Mouse (Mus musculus) MEL (cell line): ENCODE measurements around the gene Kctd13. TPM values are rescaled to one million over a fixed set of nuclear protein-coding genes. Genes with fewer than 3 reads are reported as not detected.

Experiments
- DNase-seq: peaks from one replicate; pipeline ENCODE4 v3.0.0; 2011; ENCODE audit warnings: low read depth, low spot score
- H3K27ac ChIP-seq: 2 replicates; pipeline ENCODE4 v1.5.1; 2012; ENCODE audit warnings: low read depth, mild to moderate bottlenecking, control low read depth, low read length, moderate library complexity; ENCODE audit not compliant: control insufficient read depth
- H3K27me3 ChIP-seq, 2 experiments: fragments of 150-350 bp in 1 of 2; sonication (generic) in 1 of 2; 2 replicates each; pipeline ENCODE4 v1.6.1; 2012; ENCODE audit warnings: low read length in 2 of 2, mild to moderate bottlenecking in 2 of 2, improper control_type of control experiment in 1 of 2, moderate library complexity in 1 of 2; ENCODE audit not compliant: insufficient read depth in 2 of 2, control insufficient read depth in 1 of 2
- H3K36me3 ChIP-seq, 2 experiments: 2 replicates each; pipeline ENCODE4 v1.6.1; 2012 to 2014; ENCODE audit warnings: low read length in 2 of 2, improper control_type of control experiment in 1 of 2, inconsistent platforms in 1 of 2, mild to moderate bottlenecking in 1 of 2; ENCODE audit not compliant: insufficient read depth in 2 of 2, control insufficient read depth in 1 of 2
- H3K4me1 ChIP-seq, 2 experiments: fragments of 150-350 bp in 1 of 2; sonication (generic) in 1 of 2; 2 replicates each; pipeline ENCODE4 v1.6.1; 2012; ENCODE audit warnings: low read length in 2 of 2, improper control_type of control experiment in 1 of 2, mild to moderate bottlenecking in 1 of 2; ENCODE audit not compliant: insufficient read depth in 2 of 2, control insufficient read depth in 1 of 2
- H3K4me3 ChIP-seq, 2 experiments: fragments of 150-350 bp in 1 of 2; sonication (generic) in 1 of 2; 2 replicates each; pipeline ENCODE4 v1.5.1; 2012; ENCODE audit warnings: low read depth in 2 of 2, low read length in 2 of 2, mild to moderate bottlenecking in 2 of 2, moderate library complexity in 2 of 2, control low read depth in 1 of 2, improper control_type of control experiment in 1 of 2; ENCODE audit not compliant: control insufficient read depth in 1 of 2, insufficient read depth in 1 of 2
- H3K79me2 ChIP-seq: 2 replicates; pipeline ENCODE4 v1.6.1; 2012; ENCODE audit warnings: mild to moderate bottlenecking, low read length, moderate library complexity; ENCODE audit not compliant: control insufficient read depth, poor library complexity, insufficient read depth
- H3K9ac ChIP-seq: 2 replicates; pipeline ENCODE4 v1.6.1; 2012; ENCODE audit warnings: low read depth, mild to moderate bottlenecking, control low read depth, low read length, moderate library complexity; ENCODE audit not compliant: control insufficient read depth, poor library complexity, severe bottlenecking
- H3K9me3 ChIP-seq: fragments of 150-350 bp; sonication (generic); replicated peaks from 2 replicates; pipeline ENCODE4 v1.6.1; 2012; ENCODE audit warnings: mild to moderate bottlenecking, low read length, improper control_type of control experiment, moderate library complexity; ENCODE audit not compliant: insufficient read depth
- BHLHE40 ChIP-seq: IDR thresholded peaks from 2 replicates; pipeline ENCODE4 v1.6.1; 2012; ENCODE audit warnings: low read depth, mild to moderate bottlenecking, inconsistent platforms, low read length, improper control_type of control experiment, borderline replicate concordance
- CHD1 ChIP-seq: IDR thresholded peaks from 2 replicates; pipeline ENCODE4 v1.6.1; 2012; ENCODE audit warnings: low read depth, mild to moderate bottlenecking, inconsistent platforms, low read length, improper control_type of control experiment
- CTCF ChIP-seq, 3 experiments: IDR thresholded peaks in 2 of 3; conservative IDR thresholded peaks in 1 of 3; 2 replicates each; pipeline ENCODE4 v1.5.1; 2011 to 2012; ENCODE audit warnings: low read length in 3 of 3, low read depth in 2 of 3, mild to moderate bottlenecking in 2 of 3, improper control_type of control experiment in 1 of 3, inconsistent platforms in 1 of 3, mixed read lengths in 1 of 3, moderate library complexity in 1 of 3; ENCODE audit not compliant: control insufficient read depth in 1 of 3, insufficient read depth in 1 of 3, poor library complexity in 1 of 3, severe bottlenecking in 1 of 3
- E2F4 ChIP-seq: IDR thresholded peaks from 2 replicates; pipeline ENCODE4 v1.6.1; 2011; ENCODE audit warnings: low read depth, low read length, improper control_type of control experiment, borderline replicate concordance
- ELF1 ChIP-seq: IDR thresholded peaks from 2 replicates; pipeline ENCODE4 v1.6.1; 2014; ENCODE audit warnings: low read depth, mild to moderate bottlenecking, inconsistent platforms, low read length, improper control_type of control experiment, moderate library complexity
- GABPA ChIP-seq: IDR thresholded peaks from 2 replicates; pipeline ENCODE4 v1.6.1; 2012; ENCODE audit warnings: low read depth, mild to moderate bottlenecking, inconsistent platforms, low read length, improper control_type of control experiment, moderate library complexity
- GATA1 ChIP-seq: IDR thresholded peaks from 2 replicates; pipeline ENCODE4 v1.6.1; 2011; ENCODE audit warnings: low read depth, low read length, improper control_type of control experiment
- HCFC1 ChIP-seq: IDR thresholded peaks from 2 replicates; pipeline ENCODE4 v1.6.1; 2012; ENCODE audit warnings: low read depth, mild to moderate bottlenecking, inconsistent platforms, low read length, improper control_type of control experiment, moderate library complexity
- JUND ChIP-seq: IDR thresholded peaks from 2 replicates; pipeline ENCODE4 v1.6.1; 2011; ENCODE audit warnings: low read depth, mild to moderate bottlenecking, improper control_type of control experiment, low read length
- KAT2A ChIP-seq: conservative IDR thresholded peaks from 2 replicates; pipeline ENCODE4 v1.6.1; 2012; ENCODE audit warnings: low read depth, low read length, improper control_type of control experiment, inconsistent platforms
- MAFK ChIP-seq: IDR thresholded peaks from 2 replicates; pipeline ENCODE4 v1.6.1; 2011; ENCODE audit warnings: low read depth, mild to moderate bottlenecking, low read length, improper control_type of control experiment, borderline replicate concordance
- MAX ChIP-seq: IDR thresholded peaks from 2 replicates; pipeline ENCODE4 v1.6.1; 2011; ENCODE audit warnings: low read length, improper control_type of control experiment
- MXI1 ChIP-seq: IDR thresholded peaks from 2 replicates; pipeline ENCODE4 v1.6.1; 2011; ENCODE audit warnings: mild to moderate bottlenecking, low read depth, low read length, improper control_type of control experiment
- MYB ChIP-seq: IDR thresholded peaks from 2 replicates; pipeline ENCODE4 v1.6.1; 2011; ENCODE audit warnings: mild to moderate bottlenecking, low read depth, low read length, improper control_type of control experiment
- NELFE ChIP-seq: IDR thresholded peaks from 2 replicates; pipeline ENCODE4 v1.6.1; 2011; ENCODE audit warnings: low read depth, low read length, improper control_type of control experiment
- POLR2AphosphoS2 ChIP-seq: IDR thresholded peaks from 2 replicates; pipeline ENCODE4 v1.6.1; 2011; ENCODE audit warnings: low read length, improper control_type of control experiment
- POLR2AphosphoS5 ChIP-seq: IDR thresholded peaks from 2 replicates; pipeline ENCODE4 v1.6.1; 2012; ENCODE audit warnings: low read depth, borderline replicate concordance, mild to moderate bottlenecking, inconsistent platforms, low read length, moderate library complexity, mixed read lengths
- TAL1 ChIP-seq: IDR thresholded peaks from 2 replicates; pipeline ENCODE4 v1.6.1; 2012; ENCODE audit warnings: mild to moderate bottlenecking, inconsistent platforms, low read length, moderate library complexity, mixed read lengths
- USF1 ChIP-seq: IDR thresholded peaks from 2 replicates; pipeline ENCODE4 v1.6.1; 2014; ENCODE audit warnings: low read depth, mild to moderate bottlenecking, inconsistent platforms, low read length, improper control_type of control experiment, moderate library complexity
- ZKSCAN1 ChIP-seq: IDR thresholded peaks from 2 replicates; pipeline ENCODE4 v1.6.1; 2012; ENCODE audit warnings: low read depth, mild to moderate bottlenecking, inconsistent platforms, low read length, improper control_type of control experiment, moderate library complexity
- ZNF384 ChIP-seq: IDR thresholded peaks from 2 replicates; pipeline ENCODE4 v1.6.1; 2012; ENCODE audit warnings: low read depth, mild to moderate bottlenecking, inconsistent platforms, low read length, improper control_type of control experiment
- polyA plus RNA-seq, 2 experiments: library from polyadenylated mRNA; stranded (reverse) in 1 of 2; unstranded in 1 of 2; fragments of >175 nt in 1 of 2; fragments of >200 nt in 1 of 2; gene quantifications; 2 replicates each; pipeline versions ENCODE4 v1.2.1 to v1.2.4; 2012; ENCODE audit warnings: low replicate concordance in 2 of 2, low read depth in 1 of 2; ENCODE audit not compliant: insufficient read length in 2 of 2, insufficient read depth in 1 of 2, missing spikeins in 1 of 2
- total RNA-seq: library from RNA; depleted of rRNA; stranded (reverse); fragments of 300-350 nt; gene quantifications from 2 replicates; pipeline ENCODE4 v1.2.3, GENCODE M21; 2012

The Kctd13 gene
- total and polyA plus RNA-seq, 3 experiments: 17.7 to 26.2 TPM; not detected in 1

- DNase-seq: no peak
- no peaks in the 10 kb centered on the region for H3K9me3 ChIP-seq
- H3K4me1 ChIP-seq: peaks cover 5 to 11% of the 10 kb centered on the region in 2 experiments; a peak in 3 of 4 replicates
- peaks cover 0 to 5% of the 10 kb centered on the region in 2 experiments; a peak in 1 of 4 replicates for H3K36me3 ChIP-seq
- no peak for TF ChIP-seq CHD1
- no peak for TF ChIP-seq BHLHE40
- TF ChIP-seq ZNF384: no peak
- peak; percentile 35; the same call in 1 of the 2 replicates for TF ChIP-seq MAFK
- no peak for TF ChIP-seq HCFC1
- no peak for TF ChIP-seq E2F4
- no peak for TF ChIP-seq USF1
- no peak for TF ChIP-seq NELFE
- TF ChIP-seq POLR2AphosphoS5: no peak
- no peaks in the 10 kb centered on the region for H3K27me3 ChIP-seq
- H3K9ac ChIP-seq: no peak overlapping the region
- H3K79me2 ChIP-seq: no peaks in the 10 kb centered on the region
- H3K27ac ChIP-seq: no peak overlapping the region
- H3K4me3 ChIP-seq: no peak overlapping the region
Observed at GRCm38 (mm10) chr7:126919973-126920372, 8.7 kb upstream of the Kctd13 start.

DNA sequence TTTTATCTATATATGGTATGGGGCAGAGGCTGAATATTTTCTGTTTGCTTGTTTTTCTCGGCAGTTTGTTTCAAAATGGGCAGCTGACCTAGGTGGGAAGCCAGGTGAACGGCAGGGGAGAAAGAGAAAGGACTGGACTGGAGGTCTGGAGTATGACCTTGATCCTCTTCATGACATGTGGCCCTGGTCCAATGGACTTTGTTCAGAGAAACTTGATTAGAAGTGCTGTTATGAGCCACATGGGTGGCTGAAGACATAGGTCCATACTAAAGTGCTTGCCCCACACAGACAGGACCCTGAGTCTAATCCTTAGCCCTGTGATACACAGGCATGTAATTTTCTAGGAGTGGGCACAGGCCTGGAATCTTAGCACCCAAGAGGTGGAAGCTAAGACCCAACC lies 7.1 kb upstream of the Kctd13 start:
- no peaks in the 10 kb centered on the region for H3K79me2 ChIP-seq
- no peak for DNase-seq
- no peaks in the 10 kb centered on the region for H3K27me3 ChIP-seq
- H3K4me3 ChIP-seq: no peak overlapping the region
- peaks cover 0 to 10% of the 10 kb centered on the region in 2 experiments; a peak in 2 of 4 replicates for H3K36me3 ChIP-seq
- no peak for TF ChIP-seq ELF1
- no peak for TF ChIP-seq NELFE
- no peak for TF ChIP-seq BHLHE40
- TF ChIP-seq E2F4: no peak
- TF ChIP-seq ZNF384: no peak
- no peak for TF ChIP-seq GABPA
- no peak for TF ChIP-seq CTCF (IDR thresholded peaks at IDR 0.05 in 2 of 3, conservative IDR thresholded peaks at IDR 0.05 in 1 of 3; ENCODE audit: control insufficient read depth in 1 of 3, insufficient read depth in 1 of 3, low read depth in 2 of 3, low read length in 3 of 3, poor library complexity in 1 of 3, severe bottlenecking in 1 of 3)
- TF ChIP-seq ZKSCAN1: no peak
- TF ChIP-seq GATA1: no peak
- TF ChIP-seq POLR2AphosphoS2: no peak
- no peak for TF ChIP-seq JUND
- no peak for TF ChIP-seq KAT2A
- no peak for TF ChIP-seq MXI1
- no peak for TF ChIP-seq TAL1
- TF ChIP-seq MAX: no peak
- TF ChIP-seq MYB: no peak
- no peak for TF ChIP-seq HCFC1
- H3K4me1 ChIP-seq: peaks cover 8 to 14% of the 10 kb centered on the region in 2 experiments
- H3K9me3 ChIP-seq: no peaks in the 10 kb centered on the region
- no peak overlapping the region for H3K27ac ChIP-seq
- no peak overlapping the region for H3K9ac ChIP-seq
